Mouse (Mus musculus): ENCODE measurements around the gene 4930432K21Rik. TPM values are rescaled to one million over a fixed set of nuclear protein-coding genes. Genes with fewer than 3 reads are reported as not detected.
A peak's percentile ranks its signal among the peaks of the same experiment; 100 is the strongest.

4930432K21Rik gene
- polyA plus RNA-seq, 1 experiment from 2014 or later = 1.9 TPM

DNA sequence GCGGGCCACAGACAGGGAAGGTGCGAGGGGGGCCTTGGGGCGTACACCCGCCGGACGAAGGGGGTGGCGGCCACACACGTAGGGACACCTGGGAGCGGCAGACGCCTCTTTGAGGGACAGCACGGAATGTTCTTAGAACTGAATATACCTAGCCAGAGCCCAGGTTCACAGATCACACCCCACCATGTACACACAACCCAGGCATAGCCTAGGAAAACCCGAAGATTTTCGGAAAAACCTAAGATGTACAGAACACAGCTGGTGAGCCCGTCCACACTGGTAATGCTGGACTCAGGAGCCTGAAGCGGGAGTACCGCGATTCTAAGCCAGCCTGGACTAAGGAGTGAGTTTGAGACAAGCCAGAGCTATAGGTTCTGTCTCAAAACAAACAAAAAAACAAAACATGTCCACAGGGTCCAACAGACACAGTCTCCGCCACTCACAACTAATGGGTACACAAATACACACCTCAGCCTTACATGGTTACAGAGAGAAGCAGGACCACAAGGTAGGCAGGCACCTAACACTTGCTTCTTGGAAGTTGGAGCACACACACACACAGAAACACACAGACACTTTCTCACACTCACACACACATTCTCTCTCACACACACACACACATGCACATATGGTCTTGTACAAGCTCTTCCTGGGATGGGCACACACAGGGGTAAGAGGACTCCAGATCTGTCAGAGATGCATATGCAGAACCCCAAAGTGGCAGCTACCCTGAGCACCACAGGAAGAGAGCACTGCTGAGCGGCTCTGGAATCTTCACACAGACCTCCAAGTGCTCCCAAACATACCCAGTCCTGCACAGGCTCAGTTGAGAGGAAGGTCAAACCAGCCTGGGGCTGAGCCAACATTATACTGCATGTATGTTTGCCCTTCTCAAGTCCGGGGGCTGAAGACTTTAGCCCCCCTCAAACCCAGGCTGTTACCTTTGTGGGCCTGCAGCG, 36.5 kb downstream of the 4930432K21Rik start:
- peak overlapping the region; percentile 90 for H3K4me3 ChIP-seq
- peak overlapping the region; percentile 75 for H3K4me2 ChIP-seq (replicated peaks)
- H3K27me3 ChIP-seq = peaks cover 7% of the 10 kb centered on the region
- H3K4me1 ChIP-seq = peaks cover 54% of the 10 kb centered on the region
- ATAC-seq (ENCODE audit: low FRiP score) = no peak; the same call in 1 of the 2 replicates
- H3K36me3 ChIP-seq = no peaks in the 10 kb centered on the region
- WGBS = 22% methylated on average over 20 of the region's 21 CpGs
- H3K27ac ChIP-seq = peak overlapping the region; percentile 96
- peak overlapping the region; percentile 99 for H3K9ac ChIP-seq
- no peaks in the 10 kb centered on the region for H3K9me3 ChIP-seq (replicated peaks)

DNA sequence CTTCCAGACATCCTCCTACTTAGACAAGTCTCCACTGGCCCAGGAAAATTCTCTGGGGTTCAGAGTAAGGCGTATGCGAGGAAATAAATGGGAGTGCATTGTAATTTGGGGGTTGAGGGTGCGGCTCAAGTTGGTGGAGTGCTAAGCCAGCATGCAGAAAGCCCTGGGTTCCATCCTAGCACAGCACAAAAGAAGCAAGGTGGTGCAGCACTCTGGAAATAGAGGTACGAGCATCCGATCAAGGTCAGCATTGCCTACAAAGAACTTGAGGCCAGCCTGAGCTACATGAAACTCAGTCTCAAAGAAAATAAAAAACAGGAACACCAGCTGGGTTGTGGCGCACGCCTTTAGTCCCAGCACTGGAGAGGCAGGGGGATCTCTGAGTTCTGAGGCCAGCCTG, 37.3 kb downstream of the 4930432K21Rik start, which contains the start of gene Nanos3:
Gene Nanos3, minus strand, starts transcription at position 101 of the 400 bp plus-strand sequence.
- 91% methylated on average over 7 of the region's 7 CpGs for WGBS
- Histone ChIP-seq H3K4me1 (peaks cover 46% of the 10 kb centered on the region), H3K27ac (peak within 1 kb of the TSS; percentile 96)

GRCm38 (mm10) chr8:84186547-84186946, 38.7 kb downstream of the 4930432K21Rik start:
- 0 out of 2 replicates have a peak, but pooled peaks have one; percentile 20 for ATAC-seq (ENCODE audit: low FRiP score)
- H3K27me3 ChIP-seq = peaks cover 7% of the 10 kb centered on the region
- H3K36me3 ChIP-seq = no peaks in the 10 kb centered on the region
- WGBS = under 1% methylated on average over 12 of the region's 12 CpGs
- H3K9ac ChIP-seq = peak overlapping the region; percentile 51; the same call in 1 of the 2 replicates
- no peaks in the 10 kb centered on the region for H3K9me3 ChIP-seq (replicated peaks)
- H3K4me2 ChIP-seq (replicated peaks) = peak overlapping the region; percentile 64
- no peak overlapping the region for H3K27ac ChIP-seq
- peak overlapping the region; percentile 26 for H3K4me3 ChIP-seq
- H3K4me1 ChIP-seq = peaks cover 35% of the 10 kb centered on the region

More for the DNA sequence above, 37.3 kb downstream of the 4930432K21Rik start, which contains the start of gene Nanos3:
- H3K9ac ChIP-seq = peak within 1 kb of the TSS; percentile 99
- H3K36me3 ChIP-seq = no peaks in the 10 kb centered on the region
- H3K27me3 ChIP-seq = peaks cover 7% of the 10 kb centered on the region
- H3K4me2 ChIP-seq (replicated peaks) = peak within 1 kb of the TSS; percentile 75
- H3K4me3 ChIP-seq = peak within 1 kb of the TSS; percentile 90
- H3K9me3 ChIP-seq (replicated peaks) = no peaks in the 10 kb centered on the region
- no peak for ATAC-seq (ENCODE audit: low FRiP score)

DNA sequence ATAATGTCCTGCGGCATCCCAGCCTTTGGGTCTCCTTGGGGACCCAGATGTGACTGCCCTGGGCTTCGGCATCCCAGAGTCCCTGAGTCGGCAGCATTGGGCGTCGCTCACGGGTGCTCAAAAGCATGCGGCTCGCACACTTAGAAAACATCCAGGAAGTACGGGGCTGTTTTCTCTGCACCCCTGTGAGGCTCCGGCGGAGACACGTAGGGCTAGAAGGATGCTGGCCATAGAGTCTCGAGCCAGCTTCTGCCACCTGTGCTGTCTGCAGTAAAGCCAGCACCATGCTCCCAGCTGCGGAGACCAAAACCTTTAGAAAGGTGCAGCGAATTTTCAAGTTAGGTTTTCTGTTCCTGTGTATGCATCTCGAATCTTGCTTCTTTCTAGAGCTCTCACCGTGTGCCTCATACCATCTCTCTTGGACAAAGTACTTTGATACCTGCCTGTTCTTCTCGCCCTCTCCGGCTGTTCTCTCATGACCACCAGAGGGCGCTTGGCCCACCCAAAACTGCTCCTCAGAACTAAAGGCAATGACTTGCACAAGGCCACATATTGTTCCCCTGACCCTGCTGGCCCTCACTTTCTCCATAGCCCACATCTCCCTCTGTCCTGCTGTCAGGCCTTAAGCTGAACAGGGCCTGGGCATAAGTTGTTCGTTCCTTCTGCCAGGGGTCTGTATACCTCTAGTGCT, 39.4 kb downstream of the 4930432K21Rik start:
- peak overlapping the region; percentile 26 for H3K4me3 ChIP-seq
- no peaks in the 10 kb centered on the region for H3K9me3 ChIP-seq (replicated peaks)
- peaks cover 36% of the 10 kb centered on the region for H3K4me1 ChIP-seq
- H3K36me3 ChIP-seq = no peaks in the 10 kb centered on the region
- ATAC-seq (ENCODE audit: low FRiP score) = no peak
- H3K4me2 ChIP-seq (replicated peaks) = peak overlapping the region; percentile 64
- H3K9ac ChIP-seq = peak overlapping the region; percentile 51
- H3K27me3 ChIP-seq = peaks cover 7% of the 10 kb centered on the region
- WGBS = 7% methylated on average over 21 of the region's 21 CpGs
- H3K27ac ChIP-seq = no peak overlapping the region

GRCm38 (mm10) chr8:84188671-84189070, 40.8 kb downstream of the 4930432K21Rik start:
- no peak for ATAC-seq (ENCODE audit: low FRiP score)
- Histone ChIP-seq H3K36me3 (no peaks in the 10 kb centered on the region), H3K4me2 (replicated peaks) (no peak overlapping the region), H3K4me3 (no peak overlapping the region), H3K9me3 (replicated peaks) (no peaks in the 10 kb centered on the region), H3K27me3 (peaks cover 13% of the 10 kb centered on the region), H3K27ac (no peak overlapping the region), H3K4me1 (peaks cover 34% of the 10 kb centered on the region), H3K9ac (no peak overlapping the region)
- WGBS = 88% methylated on average over 10 of the region's 10 CpGs

GRCm38 (mm10) chr8:84189603-84190002, 41.8 kb downstream of the 4930432K21Rik start:
- Histone ChIP-seq H3K4me2 (replicated peaks) (no peak overlapping the region), H3K4me3 (no peak overlapping the region), H3K4me1 (peaks cover 27% of the 10 kb centered on the region), H3K9ac (no peak overlapping the region), H3K27ac (0 out of 2 replicates have a peak overlapping the region, but pooled peaks have one; percentile 23), H3K27me3 (peaks cover 13% of the 10 kb centered on the region), H3K9me3 (replicated peaks) (no peaks in the 10 kb centered on the region), H3K36me3 (no peaks in the 10 kb centered on the region)
- WGBS = 63% methylated on average over 4 of the region's 4 CpGs
- no peak for ATAC-seq (ENCODE audit: low FRiP score)

DNA sequence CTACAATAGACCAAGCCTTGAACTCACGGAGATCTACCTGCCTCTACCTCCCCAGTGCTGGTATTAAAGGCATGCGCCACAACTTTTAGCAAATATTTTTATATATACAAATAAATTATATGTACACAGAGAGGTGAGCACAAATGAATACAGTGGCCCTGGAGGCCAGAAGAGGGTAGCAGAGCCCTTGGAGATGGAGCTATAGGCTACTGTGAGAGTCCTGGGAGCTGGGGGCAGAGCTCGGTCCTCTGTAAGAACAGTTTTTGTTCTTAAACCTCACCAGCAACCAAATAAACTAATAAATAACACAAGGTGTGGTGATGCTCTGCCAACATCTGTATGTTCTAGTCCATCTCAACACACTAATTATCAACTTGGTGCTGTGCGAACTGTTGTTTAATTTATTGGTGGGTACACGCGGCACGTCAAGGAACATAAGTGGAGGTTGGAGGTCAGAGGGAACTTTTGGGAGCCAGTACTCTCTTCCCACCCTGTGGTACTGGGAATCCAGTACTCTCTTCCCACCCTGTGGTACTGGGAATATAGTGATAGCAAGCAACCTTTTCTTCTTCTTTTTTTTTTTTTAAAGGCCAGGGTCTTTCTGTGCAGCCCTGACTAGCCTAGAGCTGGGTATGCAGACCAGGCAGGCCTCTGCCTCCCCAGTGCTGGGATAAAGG, 42.5 kb downstream of the 4930432K21Rik start:
- Histone ChIP-seq H3K9ac (no peak overlapping the region), H3K36me3 (no peaks in the 10 kb centered on the region), H3K4me2 (replicated peaks) (no peak overlapping the region), H3K27me3 (peaks cover 10% of the 10 kb centered on the region), H3K4me1 (peaks cover 25% of the 10 kb centered on the region), H3K4me3 (no peak overlapping the region), H3K9me3 (replicated peaks) (no peaks in the 10 kb centered on the region), H3K27ac (no peak overlapping the region)
- no peak for ATAC-seq (ENCODE audit: low FRiP score)
- WGBS = 91% methylated on average over 7 of the region's 7 CpGs

DNA sequence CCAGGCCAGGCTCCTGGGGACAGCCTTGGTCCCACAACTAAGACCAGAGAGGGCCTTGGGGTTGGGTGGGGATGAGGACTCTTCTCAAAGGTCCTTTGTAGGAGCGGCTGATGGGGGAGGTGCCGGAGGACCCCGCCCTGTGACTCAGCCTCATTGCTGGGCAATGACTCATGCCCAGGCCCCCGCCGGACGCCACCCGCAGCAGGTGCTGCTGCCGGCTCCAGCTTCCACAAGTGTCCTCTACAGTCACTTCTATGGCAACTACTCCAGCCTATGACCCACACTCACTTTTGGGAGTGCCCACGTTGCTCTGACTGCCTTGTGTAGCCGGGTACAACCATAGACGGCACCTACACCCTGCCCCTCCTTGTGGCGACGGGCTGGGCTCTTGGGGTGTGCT, 44.2 kb downstream of the 4930432K21Rik start:
- Histone ChIP-seq H3K27me3 (peaks cover 10% of the 10 kb centered on the region), H3K9me3 (replicated peaks) (no peaks in the 10 kb centered on the region), H3K4me2 (replicated peaks) (peak overlapping the region; percentile 39), H3K27ac (peak overlapping the region; percentile 79), H3K9ac (peak overlapping the region; percentile 38; the same call in 1 of the 2 replicates), H3K4me3 (peak overlapping the region; percentile 11; the same call in 1 of the 2 replicates), H3K4me1 (peaks cover 20% of the 10 kb centered on the region), H3K36me3 (no peaks in the 10 kb centered on the region)
- ATAC-seq (ENCODE audit: low FRiP score) = peak; percentile 29
- 48% methylated on average over 13 of the region's 13 CpGs for WGBS

DNA sequence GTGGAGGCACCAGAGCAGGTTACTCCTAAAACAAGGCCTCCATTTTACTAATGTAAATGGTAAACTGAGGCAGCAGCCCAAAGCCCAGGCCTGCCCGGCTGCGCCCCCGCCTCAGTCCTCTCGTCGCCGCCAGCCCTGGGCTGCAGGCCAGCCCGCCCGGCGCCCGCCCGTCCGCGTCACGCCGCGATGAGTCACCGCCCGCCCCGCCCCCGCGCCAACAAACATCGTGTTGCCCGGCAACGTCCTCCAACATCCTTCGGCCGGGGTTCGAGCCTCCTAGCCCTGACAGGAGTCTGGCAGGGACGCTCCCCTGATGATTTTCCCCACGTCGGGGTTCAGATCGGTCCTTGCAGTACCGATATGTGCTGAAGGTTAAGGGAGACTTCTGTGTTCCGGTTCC, 44.7 kb downstream of the 4930432K21Rik start:
- H3K9ac ChIP-seq = no peak overlapping the region; the same call in 1 of the 2 replicates
- 0 out of 2 replicates have a peak overlapping the region, but pooled peaks have one; percentile 79 for H3K27ac ChIP-seq
- ATAC-seq (ENCODE audit: low FRiP score) = peak; percentile 44
- WGBS = 4% methylated on average over 33 of the region's 33 CpGs
- H3K9me3 ChIP-seq (replicated peaks) = no peaks in the 10 kb centered on the region
- peak overlapping the region; percentile 39 for H3K4me2 ChIP-seq (replicated peaks)
- peaks cover 8% of the 10 kb centered on the region for H3K27me3 ChIP-seq
- H3K36me3 ChIP-seq = no peaks in the 10 kb centered on the region
- H3K4me1 ChIP-seq = peaks cover 17% of the 10 kb centered on the region
- peak overlapping the region; percentile 11; the same call in 1 of the 2 replicates for H3K4me3 ChIP-seq

DNA sequence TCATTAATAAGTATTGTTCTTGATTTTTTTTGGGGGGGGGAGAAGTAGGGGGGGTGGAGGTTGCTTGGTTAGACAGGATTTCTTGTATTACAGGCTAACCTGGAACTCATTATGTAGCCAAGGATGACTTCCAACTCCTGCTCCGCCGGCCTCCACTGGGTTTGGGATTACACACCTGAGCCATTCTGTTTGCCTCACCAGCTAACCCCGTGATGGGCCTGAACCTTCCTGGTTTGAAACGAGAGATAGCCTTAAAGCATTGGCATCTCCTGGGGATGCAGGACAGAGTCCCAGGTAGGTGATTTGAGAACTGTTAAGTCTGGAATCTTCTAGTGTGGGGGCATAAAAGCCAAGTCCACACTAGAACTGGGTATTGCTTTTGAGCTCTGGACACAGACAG, 45.3 kb downstream of the 4930432K21Rik start:
- Histone ChIP-seq H3K9ac (no peak overlapping the region), H3K4me3 (no peak overlapping the region), H3K27ac (no peak overlapping the region), H3K27me3 (peaks cover 6% of the 10 kb centered on the region; the same call in 1 of the 2 replicates), H3K4me2 (replicated peaks) (no peak overlapping the region), H3K36me3 (no peaks in the 10 kb centered on the region), H3K4me1 (peaks cover 23% of the 10 kb centered on the region), H3K9me3 (replicated peaks) (no peaks in the 10 kb centered on the region)
- 70% methylated on average over 4 of the region's 4 CpGs for whole genome bisulfite sequencing
- ATAC-seq (ENCODE audit: low FRiP score) = no peak

DNA sequence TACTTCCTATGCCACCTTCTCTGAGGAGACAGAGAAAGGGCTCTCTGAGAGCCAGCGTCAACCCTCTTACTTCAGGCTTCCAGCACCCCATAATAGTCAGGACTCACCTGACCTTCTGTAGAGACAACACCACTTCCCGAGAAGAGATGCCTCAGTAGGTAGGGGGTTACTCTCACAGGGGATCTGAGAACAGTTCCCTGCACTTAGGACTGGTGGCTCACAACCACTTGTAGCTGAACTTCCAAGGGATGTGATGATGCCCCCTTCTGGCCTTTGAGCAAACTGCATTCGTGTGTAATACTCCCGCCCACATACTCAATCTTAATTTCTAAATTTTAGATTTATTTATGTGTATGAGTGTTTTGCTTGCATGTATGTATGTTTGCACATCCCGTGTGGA, 45.7 kb downstream of the 4930432K21Rik start:
- Histone ChIP-seq H3K4me3 (no peak overlapping the region), H3K9ac (no peak overlapping the region), H3K9me3 (replicated peaks) (no peaks in the 10 kb centered on the region), H3K4me2 (replicated peaks) (no peak overlapping the region), H3K4me1 (peaks cover 27% of the 10 kb centered on the region), H3K27me3 (peaks cover 6% of the 10 kb centered on the region; the same call in 1 of the 2 replicates), H3K27ac (no peak overlapping the region), H3K36me3 (no peaks in the 10 kb centered on the region)
- no peak for ATAC-seq (ENCODE audit: low FRiP score)
- WGBS = 75% methylated on average over 5 of the region's 5 CpGs

All from hindbrain, embryonic 12.5 days (tissue).